Mouse (Mus musculus) macrophage (primary cell): ENCODE measurements around the gene Tm7sf2. TPM values are rescaled to one million over a fixed set of nuclear protein-coding genes. Genes with fewer than 3 reads are reported as not detected.

ENCODE experiments used
- H3K27ac ChIP-seq: fragments of 350-480 bp; formaldehyde crosslinking; 2 replicates; pipeline ENCODE4 v1.9.0; 2021
- H3K36me3 ChIP-seq: fragments of 350-480 bp; formaldehyde crosslinking; 2 replicates; pipeline ENCODE4 v1.9.0; 2021; ENCODE audit errors: inconsistent target
- H3K4me3 ChIP-seq: fragments of 350-480 bp; formaldehyde crosslinking; 2 replicates; pipeline ENCODE4 v1.9.0; 2021; ENCODE audit errors: inconsistent target
- H3K79me2 ChIP-seq: fragments of 350-480 bp; formaldehyde crosslinking; 2 replicates; pipeline ENCODE4 v1.9.0; 2021; ENCODE audit errors: inconsistent target
- WGBS: methylation state at CpG from one replicate; pipeline ENCODE4 v1.1.7; 2026; ENCODE audit warnings: inconsistent platforms; ENCODE audit not compliant: missing documents; 5-methylcytosine and 5-hydroxymethylcytosine counted together
- polyA plus RNA-seq: library from polyadenylated mRNA; stranded (reverse); fragments of 250-400 nt; gene quantifications from 3 replicates; pipeline ENCODE4 v1.2.4, GENCODE M21; 2018; ENCODE audit warnings: inconsistent platforms
- total RNA-seq, 78 experiments: library from RNA; depleted of rRNA; stranded (reverse); fragments of 250-400 nt; gene quantifications; 1 replicate in 9 of 78; 2 replicates in 24 of 78; 3 replicates in 43 of 78; 4 replicates in 2 of 78; pipeline ENCODE4 v1.2.4; 2018; ENCODE audit warnings: inconsistent platforms in 56 of 78

Tm7sf2 gene
- total RNA-seq (2018; cell fraction: chromatin; rRNA removed), result 10 to 100 TPM in 23 of 26 experiments, 1 to 10 TPM in 3; 7.8 to 41.0 (median 20.2) TPM
- total RNA-seq (2018; cell fraction: cytosol; rRNA removed), result 10 to 100 TPM in 21 of 26 experiments, 1 to 10 TPM in 5; 8.6 to 15.5 (median 11.6) TPM
- 10 to 100 TPM in 23 of 26 experiments, 1 to 10 TPM in 3; 4.0 to 47.4 (median 17.0) TPM for total RNA-seq (2018; cell fraction: nucleus; rRNA removed)
- 4.6 to 21.1 TPM (median 17.5 TPM) in 3 replicates for polyA plus RNA-seq

DNA sequence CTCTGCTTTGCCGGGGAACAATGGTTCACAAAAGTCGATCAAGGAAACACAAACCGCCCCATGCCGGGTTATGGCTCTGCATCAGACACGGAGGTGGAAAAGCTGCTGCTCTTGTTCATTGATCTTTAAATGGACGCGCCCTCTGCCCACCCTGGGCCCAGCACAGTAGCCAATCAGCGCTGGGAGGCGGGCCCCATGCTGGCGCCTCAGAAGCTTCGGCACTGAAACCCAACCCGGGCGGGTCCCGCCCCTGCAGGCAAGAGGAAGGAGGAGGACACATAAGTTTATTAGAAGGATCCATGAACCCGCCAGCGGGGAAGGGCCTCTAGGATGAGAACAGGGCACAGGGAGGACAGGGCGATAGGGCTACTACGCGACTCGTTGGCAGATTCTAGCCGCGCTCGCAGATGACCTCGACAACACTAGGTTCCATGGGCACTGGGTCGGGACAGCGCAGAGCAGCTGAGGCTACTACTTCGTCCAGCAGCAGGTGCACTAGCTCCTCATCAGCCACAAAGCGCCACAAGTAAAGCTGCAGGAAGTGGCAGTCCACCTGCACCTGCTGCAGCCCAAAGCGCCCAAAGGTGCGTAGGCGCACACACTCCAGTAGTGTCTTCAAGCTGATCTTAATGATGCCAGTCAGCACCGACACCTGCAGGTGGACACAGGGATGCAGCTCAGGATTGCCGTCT, at the start of gene Tm7sf2:
Tm7sf2 (minus strand) TSS at position 650 of the 692 bp plus-strand sequence.
- H3K4me3 ChIP-seq, result peak within 1 kb of the TSS; percentile 76
- peak within 1 kb of the TSS; percentile 79 for H3K27ac ChIP-seq
- peaks cover 14% of the 10 kb centered on the region for H3K79me2 ChIP-seq
- 21% methylated on average over 33 of the region's 33 CpGs for WGBS
- H3K36me3 ChIP-seq, result peaks cover 18% of the 10 kb centered on the region; the same call in 1 of the 2 replicates

DNA sequence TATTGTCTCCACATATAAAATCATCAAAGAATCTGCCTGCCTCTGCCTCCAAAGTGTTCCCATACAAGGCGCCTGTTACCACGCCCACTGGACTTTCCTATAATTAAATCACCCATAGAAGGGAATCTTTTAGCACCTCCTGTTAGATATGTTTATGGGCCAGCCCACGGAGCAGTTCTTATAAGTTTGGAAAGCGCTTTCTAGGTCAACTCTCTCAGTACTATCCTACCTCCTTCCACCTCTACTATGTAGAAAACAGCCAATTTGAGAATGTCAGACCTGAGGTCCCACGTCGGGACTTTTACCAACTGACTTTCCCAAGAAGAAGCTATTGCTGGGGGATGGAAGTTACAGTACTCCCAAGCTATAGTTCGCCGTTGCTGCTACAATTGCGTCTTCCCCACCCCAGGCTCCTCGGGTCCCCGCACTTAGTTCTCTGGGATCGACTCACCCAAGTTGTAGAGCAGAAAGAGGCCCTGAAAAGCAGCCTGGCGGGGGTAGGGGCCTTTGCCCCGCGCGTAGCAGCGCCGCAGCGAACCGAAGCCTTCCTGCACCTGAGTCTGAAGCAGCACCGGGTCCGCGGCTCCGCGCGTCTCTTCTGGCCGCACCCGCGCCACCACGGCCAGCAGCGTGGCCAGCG, 49.3 kb upstream of the Tm7sf2 start:
- peak overlapping the region; percentile 72 for H3K4me3 ChIP-seq
- WGBS, result 3% methylated on average over 32 of the region's 32 CpGs
- peak overlapping the region; percentile 33 for H3K27ac ChIP-seq
- peaks cover 10% of the 10 kb centered on the region; the same call in 1 of the 2 replicates for H3K36me3 ChIP-seq
- H3K79me2 ChIP-seq, result peaks cover 12% of the 10 kb centered on the region; the same call in 1 of the 2 replicates

DNA sequence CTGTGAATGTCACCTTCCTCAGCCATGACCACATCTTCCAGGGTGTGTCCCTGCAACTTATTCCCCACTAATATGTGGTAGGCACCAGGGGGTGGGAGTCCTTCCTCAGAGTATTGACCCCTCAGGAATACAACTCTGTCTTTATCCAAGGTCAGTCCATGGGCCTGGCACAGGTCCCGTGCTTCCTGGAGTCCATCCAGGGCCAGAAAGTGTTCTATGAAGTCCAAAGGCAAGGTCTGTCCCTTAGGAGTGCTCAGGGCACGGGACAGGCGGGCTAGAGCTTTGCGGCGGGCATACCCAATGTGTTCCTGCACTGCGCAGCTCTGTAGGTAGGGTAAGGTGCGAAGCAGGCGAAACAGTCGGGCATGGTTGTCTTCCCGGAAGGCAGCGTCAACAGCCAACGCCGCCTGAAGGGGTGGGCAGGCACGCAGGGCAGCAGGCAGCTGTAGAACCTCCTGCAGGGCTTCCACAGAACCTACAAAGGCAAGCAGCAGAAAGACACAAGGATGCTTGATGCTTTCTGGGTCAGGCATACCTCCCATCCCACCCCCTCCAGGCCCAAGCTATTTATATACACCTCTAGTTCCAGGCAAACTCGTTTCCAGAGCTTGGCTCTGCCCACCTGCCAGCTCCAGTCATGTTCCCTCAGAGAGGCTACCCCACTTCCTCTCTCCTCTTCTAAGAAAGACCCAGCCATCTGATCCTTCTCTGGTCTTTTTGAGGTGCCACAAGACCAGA, 48.1 kb upstream of the Tm7sf2 start:
- Histone ChIP-seq H3K4me3 (no peak overlapping the region), H3K79me2 (peaks cover 12% of the 10 kb centered on the region; the same call in 1 of the 2 replicates), H3K27ac (no peak overlapping the region), H3K36me3 (peaks cover 7% of the 10 kb centered on the region; the same call in 1 of the 2 replicates)
- 88% methylated on average over 15 of the region's 15 CpGs for WGBS

DNA sequence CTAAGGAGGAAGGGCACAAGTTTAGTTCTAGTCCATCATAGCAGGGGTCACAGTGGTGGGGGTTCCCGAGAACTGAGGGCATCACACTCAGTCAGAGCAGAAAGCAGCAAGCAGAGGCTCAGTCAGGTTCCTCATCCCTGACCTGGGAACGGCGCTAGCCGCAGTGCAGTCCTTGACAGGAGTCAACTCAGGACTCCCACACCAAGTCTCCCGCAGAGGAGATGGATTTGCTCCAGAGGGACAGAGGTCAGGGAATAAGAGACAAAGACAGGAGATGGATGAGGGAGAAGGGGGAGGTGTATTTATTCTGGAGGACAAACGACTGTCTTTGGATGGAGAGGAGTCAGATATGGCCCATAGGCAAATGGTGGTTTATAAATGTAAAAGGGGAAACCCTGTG, 44.9 kb upstream of the Tm7sf2 start:
- Histone ChIP-seq H3K36me3 (peaks cover 7% of the 10 kb centered on the region; the same call in 1 of the 2 replicates), H3K27ac (no peak overlapping the region), H3K79me2 (peaks cover 12% of the 10 kb centered on the region; the same call in 1 of the 2 replicates), H3K4me3 (no peak overlapping the region)
- WGBS, result 89% methylated on average over 6 of the region's 6 CpGs

DNA sequence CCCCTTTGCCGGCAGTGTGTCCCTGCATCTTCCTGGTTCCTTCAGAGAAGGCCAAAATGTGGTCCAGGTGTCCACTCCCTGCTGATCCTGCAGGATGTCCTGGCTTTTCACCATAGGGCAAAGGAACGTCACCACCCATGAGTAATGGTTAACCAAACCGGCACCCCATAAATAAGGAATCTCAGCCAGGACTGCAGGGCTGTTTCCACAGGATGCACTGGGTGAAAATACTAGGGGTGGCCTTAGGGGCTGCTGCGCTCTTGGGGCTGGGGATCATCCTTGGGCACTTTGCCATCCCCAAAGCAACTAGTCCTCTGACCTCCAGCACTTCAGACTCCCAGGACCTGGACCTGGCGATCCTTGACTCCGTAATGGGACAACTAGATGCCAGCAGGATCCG, 37.4 kb upstream of the Tm7sf2 start, which contains the start of gene Naaladl1:
Naaladl1 (plus strand) TSS at position 197 of the 400 bp plus-strand sequence.
- Histone ChIP-seq H3K79me2 (no peaks in the 10 kb centered on the region), H3K27ac (no peak within 1 kb of the TSS)
- 95% methylated on average over 7 of the region's 7 CpGs for WGBS

DNA sequence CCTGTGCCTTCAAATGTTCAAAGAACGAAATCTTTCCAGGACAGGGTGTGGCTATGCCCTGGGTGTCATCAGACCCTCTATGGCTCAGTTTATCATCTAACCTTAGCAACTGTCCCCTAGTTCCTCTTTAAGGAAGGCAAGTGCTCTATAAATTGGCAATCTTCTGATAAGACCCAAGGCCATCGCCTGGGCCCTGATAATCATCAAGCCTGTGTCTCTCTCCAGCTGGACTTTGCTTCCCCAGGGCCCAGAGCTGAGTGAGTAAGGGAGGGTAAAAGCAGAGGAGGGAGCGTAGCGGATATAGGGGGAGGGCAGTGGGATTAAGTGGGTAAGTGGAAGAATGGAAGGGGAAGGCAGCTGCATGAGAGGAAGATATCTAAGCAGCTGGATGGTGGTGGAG, 36.3 kb upstream of the Tm7sf2 start:
- no peaks in the 10 kb centered on the region for H3K79me2 ChIP-seq
- H3K27ac ChIP-seq, result no peak overlapping the region
- WGBS, result 94% methylated on average over 4 of the region's 4 CpGs
- H3K36me3 ChIP-seq, result no peaks in the 10 kb centered on the region
- H3K4me3 ChIP-seq, result no peak overlapping the region

More for the DNA sequence above, 37.4 kb upstream of the Tm7sf2 start, which contains the start of gene Naaladl1:
- Histone ChIP-seq H3K36me3 (no peaks in the 10 kb centered on the region), H3K4me3 (no peak within 1 kb of the TSS)

DNA sequence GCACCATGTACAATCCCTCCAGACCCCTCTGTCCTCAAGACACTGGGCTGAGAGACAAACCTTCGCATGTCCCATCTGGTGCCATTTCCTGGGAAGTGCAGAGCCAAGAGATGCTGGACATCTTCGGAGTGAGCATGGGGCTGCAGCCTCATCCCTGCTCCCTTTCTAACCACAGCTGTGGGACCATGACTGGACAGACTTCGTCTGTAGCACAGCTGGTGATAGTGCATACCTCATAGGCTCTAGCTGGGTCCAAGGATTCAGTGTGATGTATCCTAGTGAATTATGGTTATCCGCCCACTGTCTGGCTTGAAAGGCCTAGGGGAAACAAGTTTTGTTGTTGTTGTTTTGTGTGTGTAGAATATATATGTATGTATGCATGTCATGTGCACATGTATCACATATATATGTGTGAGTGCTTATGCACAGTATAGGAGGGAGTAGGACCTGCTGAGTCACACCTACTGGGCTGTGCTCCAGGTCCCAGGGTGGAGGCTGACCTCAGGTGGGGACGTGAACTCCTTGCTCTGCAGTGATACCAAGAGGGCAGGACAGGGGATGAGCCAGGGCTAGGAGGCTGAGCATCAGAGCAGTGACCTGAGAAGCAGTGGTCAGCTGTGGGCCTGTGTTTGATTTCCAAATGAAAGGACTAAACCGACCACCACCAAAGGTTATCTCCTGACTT, 34.1 kb upstream of the Tm7sf2 start:
- Histone ChIP-seq H3K4me3 (no peak overlapping the region), H3K36me3 (no peaks in the 10 kb centered on the region), H3K79me2 (no peaks in the 10 kb centered on the region), H3K27ac (no peak overlapping the region)
- WGBS, result 81% methylated on average over 6 of the region's 6 CpGs

DNA sequence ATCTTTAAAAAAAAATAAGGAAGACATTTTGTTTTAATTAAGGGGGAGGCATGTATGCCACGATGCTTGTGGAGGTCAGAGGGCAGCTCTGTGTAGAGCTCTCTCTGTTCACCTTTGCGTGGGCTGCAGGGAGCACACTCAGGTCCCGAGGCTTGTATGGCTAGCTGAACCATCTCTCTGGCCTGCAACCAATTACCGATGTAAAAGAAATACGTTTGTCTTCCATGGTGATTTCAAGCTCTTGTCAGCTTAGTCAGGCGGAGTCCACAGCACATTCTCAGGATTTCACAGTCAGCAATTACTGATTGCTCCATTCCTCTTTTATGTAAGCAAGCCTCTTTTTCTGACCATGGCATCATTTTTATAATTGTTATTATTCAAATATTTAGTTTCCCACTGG, 33.0 kb upstream of the Tm7sf2 start:
- 95% methylated on average over 6 of the region's 6 CpGs for WGBS
- no peak overlapping the region for H3K4me3 ChIP-seq
- H3K79me2 ChIP-seq, result no peaks in the 10 kb centered on the region
- no peak overlapping the region for H3K27ac ChIP-seq
- H3K36me3 ChIP-seq, result no peaks in the 10 kb centered on the region

DNA sequence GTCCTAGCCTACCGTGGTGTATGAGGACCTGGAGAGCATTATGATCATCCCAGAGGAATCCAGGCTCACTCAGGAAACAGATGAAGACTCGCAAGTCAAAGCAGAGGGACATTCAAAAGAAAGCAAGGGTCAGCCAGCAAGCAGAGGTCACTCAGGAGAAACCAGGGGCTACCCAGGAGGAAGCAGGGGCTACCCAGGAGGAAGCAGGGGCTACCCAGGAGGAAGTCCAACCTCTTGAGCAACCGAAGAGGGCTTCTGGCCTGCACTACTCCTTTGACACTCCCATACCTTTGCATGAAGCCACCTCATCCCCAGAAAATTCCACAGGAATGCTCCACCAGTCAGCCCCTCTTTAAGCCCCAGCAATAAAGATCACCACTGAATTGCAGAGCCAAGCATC, 29.7 kb upstream of the Tm7sf2 start:
- H3K36me3 ChIP-seq, result no peaks in the 10 kb centered on the region

DNA sequence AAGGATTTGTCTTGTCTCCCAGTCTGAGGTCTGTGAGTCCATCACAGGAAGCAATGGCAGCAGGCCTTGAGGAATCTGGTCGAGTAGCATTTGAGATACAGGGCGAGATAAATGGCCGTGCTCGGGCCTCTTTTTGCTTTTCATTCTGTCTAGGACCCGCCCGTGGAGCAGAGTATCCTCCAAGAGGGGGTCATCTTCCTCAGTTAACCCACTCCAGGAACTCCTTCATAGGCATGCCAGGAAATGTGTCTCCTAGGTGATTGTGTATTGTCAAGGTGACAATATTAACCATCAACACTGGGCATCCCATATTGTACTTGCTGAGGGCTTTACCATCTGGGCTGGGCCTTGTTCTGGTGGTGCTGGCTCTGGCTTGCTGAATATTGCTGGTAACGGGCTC, 25.9 kb upstream of the Tm7sf2 start, which contains the start of gene AC131692.1:
AC131692.1 (plus strand) TSS at position 301 of the 400 bp plus-strand sequence.
- H3K4me3 ChIP-seq, result no peak within 1 kb of the TSS
- 93% methylated on average over 7 of the region's 7 CpGs for WGBS
- peaks cover 33% of the 10 kb centered on the region; the same call in 1 of the 2 replicates for H3K79me2 ChIP-seq
- H3K36me3 ChIP-seq, result no peaks in the 10 kb centered on the region
- H3K27ac ChIP-seq, result no peak within 1 kb of the TSS

More for the DNA sequence above, 29.7 kb upstream of the Tm7sf2 start:
- Histone ChIP-seq H3K79me2 (no peaks in the 10 kb centered on the region), H3K27ac (no peak overlapping the region), H3K4me3 (no peak overlapping the region)
- 54% methylated on average over 3 of the region's 3 CpGs for WGBS

DNA sequence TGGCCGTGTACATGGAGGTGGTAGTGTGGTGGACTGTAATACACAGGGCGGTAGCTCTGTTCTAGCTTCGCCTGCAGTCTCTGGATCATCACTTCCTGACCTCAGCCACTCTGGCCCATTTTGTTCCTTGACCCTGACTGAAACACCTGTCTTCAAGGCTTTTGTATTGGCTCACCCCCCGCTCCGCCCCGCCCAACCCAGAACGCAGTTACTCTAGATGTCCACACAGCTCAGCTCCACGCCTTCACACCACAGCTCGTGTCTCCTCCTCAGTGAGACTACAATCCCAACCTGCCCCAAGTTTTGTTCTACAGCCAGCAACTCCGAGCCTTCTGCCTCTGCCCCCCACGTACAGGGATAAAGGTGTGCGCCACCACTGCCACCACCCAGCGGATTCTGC, 20.7 kb upstream of the Tm7sf2 start:
- Histone ChIP-seq H3K4me3 (no peak overlapping the region), H3K79me2 (peaks cover 81% of the 10 kb centered on the region), H3K36me3 (no peaks in the 10 kb centered on the region), H3K27ac (no peak overlapping the region)
- WGBS, result 96% methylated on average over 13 of the region's 13 CpGs

DNA sequence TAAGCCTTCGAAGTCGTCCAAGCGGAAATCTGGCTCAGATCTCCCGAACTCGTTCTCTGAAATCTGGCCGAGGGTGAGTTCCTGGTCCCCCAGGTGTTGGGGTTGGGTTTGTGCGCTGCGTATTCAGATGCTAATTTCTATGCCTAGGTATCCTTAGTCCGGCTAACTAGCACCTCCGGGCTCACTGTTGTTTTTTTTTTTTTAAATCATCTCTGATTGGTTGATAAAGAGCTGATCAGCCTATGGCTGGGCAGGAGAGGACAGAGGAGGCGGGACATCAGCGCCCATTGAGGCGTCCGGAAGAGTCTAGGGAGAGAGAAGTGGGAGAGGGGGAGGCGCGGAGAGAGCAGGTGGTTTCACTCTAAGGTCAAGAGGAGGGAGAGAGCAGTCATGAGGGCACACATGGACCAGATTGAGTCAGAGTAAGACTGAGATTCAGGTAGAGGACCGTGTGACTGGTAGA, 17.3 kb upstream of the Tm7sf2 start:
- 2% methylated on average over 17 of the region's 17 CpGs for WGBS
- peaks cover 20% of the 10 kb centered on the region for H3K36me3 ChIP-seq
- peak overlapping the region; percentile 64 for H3K27ac ChIP-seq
- peak overlapping the region; percentile 96 for H3K4me3 ChIP-seq
- peaks cover 81% of the 10 kb centered on the region for H3K79me2 ChIP-seq

DNA sequence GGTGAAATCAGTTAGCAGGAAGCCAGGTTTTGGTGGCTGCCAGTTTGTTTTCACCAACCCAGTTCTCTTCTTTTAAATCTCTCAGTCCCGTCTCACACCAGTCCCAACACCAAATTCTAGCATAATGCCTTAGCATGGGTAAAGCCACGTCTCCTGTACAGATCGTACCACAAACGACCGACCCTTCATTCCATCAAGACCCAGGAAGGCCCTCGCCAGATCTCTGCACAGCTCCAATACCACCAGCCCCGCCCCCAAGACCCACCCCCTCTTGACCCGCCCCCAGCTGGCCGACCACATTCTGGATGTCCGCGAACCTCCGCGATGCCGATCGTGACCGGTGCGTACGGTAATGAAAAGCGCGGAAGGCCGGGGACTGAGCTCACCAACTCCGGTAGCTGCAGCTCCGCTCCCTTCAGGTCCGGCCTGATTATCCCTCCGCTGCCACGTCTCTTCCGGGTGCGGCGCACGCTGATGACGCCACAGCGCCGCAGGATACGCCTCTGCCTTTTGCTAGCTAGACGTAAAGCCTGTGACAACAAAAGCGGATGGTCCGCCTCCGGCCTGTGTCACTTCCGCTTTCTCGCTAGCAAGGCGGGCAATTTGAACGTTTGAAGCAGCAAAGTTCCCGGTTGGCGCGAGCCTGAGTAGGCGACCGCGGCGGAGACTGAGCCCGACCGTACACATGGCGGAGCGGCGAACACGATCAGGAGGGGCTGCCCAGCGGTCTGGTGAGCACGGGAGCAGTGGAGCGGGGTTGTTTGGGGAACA, 16.5 kb upstream of the Tm7sf2 start, which contains the start of the genes Zfpl1 and Cdca5:
Zfpl1 (minus strand) TSS at position 479 of the 771 bp plus-strand sequence.
Cdca5 (plus strand) TSS at position 506 of the 771 bp plus-strand sequence.
- WGBS, result under 1% methylated on average over 52 of the region's 58 CpGs
- Histone ChIP-seq H3K36me3 (peaks cover 26% of the 10 kb centered on the region), H3K79me2 (peaks cover 73% of the 10 kb centered on the region), H3K27ac (peak within 1 kb of the TSS; percentile 64), H3K4me3 (peak within 1 kb of the TSS; percentile 96)
